Mouse (Mus musculus) adrenal gland, adult 18-20 months (tissue): ENCODE data around the gene Sh3gl1. TPM values are rescaled to one million over a fixed set of nuclear protein-coding genes. Genes with fewer than 3 reads are reported as not detected.

ENCODE experiments used
- DNase-seq, 2 experiments: peaks; one replicate each; pipeline ENCODE4 v3.0.0; 2021 to 2022; ENCODE audit warnings: low spot score in 2 of 2
- total RNA-seq, 2 experiments: library from RNA; stranded (reverse); gene quantifications; 1 replicate in 1 of 2; 2 replicates in 1 of 2; pipeline ENCODE4 v1.2.3; 2021

The Sh3gl1 gene
- total RNA-seq, 2 experiments from 2014 or later, result 38.3 to 39.0 TPM

GRCm38 (mm10) chr17:56022131-56022988 is 14.1 kb downstream of the Sh3gl1 start:
- DNase-seq, result no peak

GRCm38 (mm10) chr17:56021161-56021910 is 15.1 kb downstream of the Sh3gl1 start:
- no peak for DNase-seq

- no peak for DNase-seq
Measured at GRCm38 (mm10) chr17:56020400-56021084, 15.9 kb downstream of the Sh3gl1 start.

GRCm38 (mm10) chr17:56018347-56019131 is 17.9 kb downstream of the Sh3gl1 start:
- DNase-seq, result peak in 1 of 2 experiments; percentile 55

GRCm38 (mm10) chr17:56017848-56018247 is 18.6 kb downstream of the Sh3gl1 start:
- DNase-seq, result no peak

- DNase-seq, result no peak
Measured at GRCm38 (mm10) chr17:56016793-56017785, 19.3 kb downstream of the Sh3gl1 start.

GRCm38 (mm10) chr17:56016382-56016781 is 20.1 kb downstream of the Sh3gl1 start:
- no peak for DNase-seq

- no peak for DNase-seq
Measured at GRCm38 (mm10) chr17:56015293-56015692, 21.1 kb downstream of the Sh3gl1 start.

- DNase-seq, result no peak
Measured at GRCm38 (mm10) chr17:56011441-56011840, 25.0 kb downstream of the Sh3gl1 start.

- peak; percentile 86 to 89 for DNase-seq
Measured at GRCm38 (mm10) chr17:56010681-56011080, 25.8 kb downstream of the Sh3gl1 start.

- DNase-seq, result no peak
Measured at GRCm38 (mm10) chr17:56010255-56010654, 26.2 kb downstream of the Sh3gl1 start.

- no peak for DNase-seq
Measured at GRCm38 (mm10) chr17:56009962-56010240, 26.5 kb downstream of the Sh3gl1 start.

GRCm38 (mm10) chr17:56009088-56009961 is 27.1 kb downstream of the Sh3gl1 start:
- peak; percentile 84 to 88 for DNase-seq

- peak; percentile 79 to 82 for DNase-seq
Measured at GRCm38 (mm10) chr17:56008356-56009087, 27.9 kb downstream of the Sh3gl1 start.

- DNase-seq, result peak in 1 of 2 experiments; percentile 4
Measured at GRCm38 (mm10) chr17:56007444-56008355, 28.7 kb downstream of the Sh3gl1 start.

GRCm38 (mm10) chr17:56006956-56007355 is 29.5 kb downstream of the Sh3gl1 start:
- DNase-seq, result no peak
